Comparison of ENCODE assay signal across 11 mouse cellular contexts in genomic region chr17:27511125-27511735, GRCm38 (mm10). TPM values are rescaled to one million over a fixed set of nuclear protein-coding genes. Genes with fewer than 3 reads are reported as not detected.
DNase-seq lines count a peak whose midpoint lies in the region; ATAC-seq and TF ChIP-seq lines count a peak whose summit lies in the region.
"Had no signal": no experiment of that assay in that cellular context is flagged by ENCODE, and none has a peak within 500 bp of the region (broad histone marks: within the 10 kb centered on the region; RNA-seq: fewer than 3 reads in every experiment).

No protein-coding gene starts in this region.

- WGBS in heart, embryonic 11.5 days (ENCODE audit: insufficient replicate concordance) = 89% methylated on average over 7 of the region's 7 CpGs
- 87% methylated on average over 7 of the region's 7 CpGs for WGBS in forebrain, embryonic 13.5 days
- 87% methylated on average over 7 of the region's 7 CpGs for WGBS in limb, embryonic 10.5 days
- 97% methylated on average over 7 of the region's 7 CpGs for WGBS in neural tube, embryonic 13.5 days
- 93% methylated on average over 7 of the region's 7 CpGs for WGBS in kidney, adult 2 months

- no peaks in the 10 kb centered on the region for H3K36me3 ChIP-seq in heart, embryonic 11.5 days (ENCODE audit: control insufficient read depth, insufficient read depth, low read length)
- no peaks in the 10 kb centered on the region for H3K36me3 ChIP-seq in forebrain, embryonic 13.5 days (ENCODE audit: poor library complexity, severe bottlenecking)
- no peaks in the 10 kb centered on the region for H3K36me3 ChIP-seq in limb, embryonic 10.5 days
- H3K36me3 ChIP-seq in neural tube, embryonic 13.5 days = no peaks in the 10 kb centered on the region
- no peaks in the 10 kb centered on the region for H3K36me3 ChIP-seq in kidney, adult 2 months (ENCODE audit: control insufficient read depth, insufficient read depth, low read length)

- H3K4me1 ChIP-seq in heart, embryonic 11.5 days (ENCODE audit: control insufficient read depth, insufficient read depth, low read length) = peaks cover 14% of the 10 kb centered on the region
- peaks cover 41% of the 10 kb centered on the region for H3K4me1 ChIP-seq in forebrain, embryonic 13.5 days
- peaks cover 40% of the 10 kb centered on the region for H3K4me1 ChIP-seq in limb, embryonic 10.5 days
- peaks cover 43% of the 10 kb centered on the region for H3K4me1 ChIP-seq in neural tube, embryonic 13.5 days (replicated peaks)
- H3K4me1 ChIP-seq in kidney, adult 2 months (ENCODE audit: control insufficient read depth, insufficient read depth, low read length) = no peaks in the 10 kb centered on the region

- no peak overlapping the region for H3K4me2 ChIP-seq in heart, embryonic 11.5 days
- peak overlapping the region; percentile 96 for H3K4me2 ChIP-seq in forebrain, embryonic 13.5 days
- H3K4me2 ChIP-seq in neural tube, embryonic 13.5 days = peak overlapping the region; percentile 93

- no peaks in the 10 kb centered on the region for H3K9me3 ChIP-seq in heart, embryonic 11.5 days (replicated peaks; ENCODE audit: control insufficient read depth, low read length)
- no peaks in the 10 kb centered on the region for H3K9me3 ChIP-seq in forebrain, embryonic 13.5 days (replicated peaks)
- H3K9me3 ChIP-seq in limb, embryonic 10.5 days (replicated peaks) = no peaks in the 10 kb centered on the region
- no peaks in the 10 kb centered on the region for H3K9me3 ChIP-seq in neural tube, embryonic 13.5 days

- no peak overlapping the region for H3K27ac ChIP-seq in heart, embryonic 11.5 days (ENCODE audit: low read depth, low read length)
- no peak overlapping the region for H3K27ac ChIP-seq in forebrain, embryonic 13.5 days
- no peak overlapping the region for H3K27ac ChIP-seq in limb, embryonic 10.5 days
- no peak overlapping the region for H3K27ac ChIP-seq in neural tube, embryonic 13.5 days (replicated peaks)
- no peak overlapping the region for H3K27ac ChIP-seq in kidney, adult 2 months (ENCODE audit: insufficient read depth, low read depth, low read length)

- TF ChIP-seq CTCF in kidney, adult 2 months (conservative IDR thresholded peaks at IDR 0.05; ENCODE audit: insufficient read depth, insufficient read length, low read depth, low read length) = no peak

- no peak for DNase-seq in heart, adult 8-10 months (ENCODE audit: low spot score)
- no peak for DNase-seq in limb, embryonic 10.5 days (ENCODE audit: low spot score)
- no peak for DNase-seq in kidney, adult 2 months
- no peak for DNase-seq in kidney, postnatal 10 days
- no peak for DNase-seq in adrenal gland, postnatal 14 days
- DNase-seq: heart, adult 18-20 months; lung, adult 2 months; thymus, postnatal 14 days had no signal

- ATAC-seq in heart, embryonic 11.5 days (replicated peaks; ENCODE audit: insufficient number of reproducible peaks, low FRiP score, low TSS enrichment) = no peak
- ATAC-seq in forebrain, embryonic 13.5 days = no peak
- ATAC-seq in neural tube, embryonic 13.5 days (ENCODE audit: low read depth) = no peak

- no peak for TF ChIP-seq POLR2A in kidney, adult 2 months (IDR thresholded peaks at IDR 0.05; ENCODE audit: low read depth, low read length)

- H3K9ac ChIP-seq in heart, embryonic 11.5 days (ENCODE audit: low read depth, low read length) = no peak overlapping the region
- no peak overlapping the region for H3K9ac ChIP-seq in forebrain, embryonic 13.5 days
- H3K9ac ChIP-seq in neural tube, embryonic 13.5 days = peak overlapping the region; percentile 83; the same call in 1 of the 2 replicates

- peaks cover 96% of the 10 kb centered on the region for H3K27me3 ChIP-seq in heart, embryonic 11.5 days (ENCODE audit: control insufficient read depth, insufficient read depth, low read length)
- peaks cover 84% of the 10 kb centered on the region for H3K27me3 ChIP-seq in forebrain, embryonic 13.5 days
- H3K27me3 ChIP-seq in limb, embryonic 10.5 days (ENCODE audit: low read depth, poor library complexity, severe bottlenecking) = peaks cover 100% of the 10 kb centered on the region
- H3K27me3 ChIP-seq in neural tube, embryonic 13.5 days = peaks cover 75% of the 10 kb centered on the region
- peaks cover 5% of the 10 kb centered on the region for H3K27me3 ChIP-seq in kidney, adult 2 months (replicated peaks; ENCODE audit: control insufficient read depth, insufficient read depth, low read length)

- 0 out of 2 replicates have a peak overlapping the region, but pooled peaks have one; percentile 64 for H3K4me3 ChIP-seq in heart, embryonic 11.5 days (ENCODE audit: low read depth, low read length)
- peak overlapping the region; percentile 58 for H3K4me3 ChIP-seq in forebrain, embryonic 13.5 days
- peak overlapping the region; percentile 67; the same call in 1 of the 2 replicates for H3K4me3 ChIP-seq in limb, embryonic 10.5 days
- peak overlapping the region; percentile 59 for H3K4me3 ChIP-seq in neural tube, embryonic 13.5 days
- H3K4me3 ChIP-seq in kidney, adult 2 months (ENCODE audit: insufficient read depth, low read depth, low read length) = no peak overlapping the region

RNA-seq across cellular contexts. Expression of gene Grm4, which starts 10.0 kb away (rescaled TPM):
- polyA plus RNA-seq in heart, embryonic 11.5 days (2014; fragmentation: Nextera tagmentation; extraction: Ambion mirVana) = 0.06 and 0.07 TPM in 2 replicates
- total RNA-seq in heart, adult 8-10 months (2022) = under 1 TPM in 3 of 4 experiments, not detected in 1; 0.16 to 0.30 (median 0.23) TPM
- polyA plus RNA-seq in forebrain, embryonic 13.5 days (2015; fragmentation: Nextera tagmentation; extraction: Ambion mirVana) = 2.2 and 2.4 TPM in 2 replicates
- polyA plus RNA-seq in limb, embryonic 10.5 days (2016; fragmentation: Nextera tagmentation; extraction: Ambion mirVana) = 0.06 and 0.35 TPM in 2 replicates
- 3.5 and 4.3 TPM in 2 replicates for polyA plus RNA-seq in neural tube, embryonic 13.5 days (2015; fragmentation: Nextera tagmentation; extraction: Ambion mirVana)
- 0.02 and 0.03 TPM in 2 replicates for polyA plus RNA-seq in kidney, adult 2 months (2012; rRNA removed)
- 3.9 and 4.5 TPM in 2 replicates for total RNA-seq in adrenal gland, postnatal 14 days (2021)

RNA-seq across cellular contexts. Expression of gene Hmga1, which starts 45.1 kb away (rescaled TPM):
- 261 and 278 TPM in 2 replicates for polyA plus RNA-seq in heart, embryonic 11.5 days (2014; fragmentation: Nextera tagmentation; extraction: Ambion mirVana)
- total RNA-seq in heart, adult 8-10 months (2022) = 10 to 100 TPM; 42.6 to 51.1 (median 46.9) TPM
- 147 and 165 TPM in 2 replicates for polyA plus RNA-seq in forebrain, embryonic 13.5 days (2015; fragmentation: Nextera tagmentation; extraction: Ambion mirVana)
- polyA plus RNA-seq in limb, embryonic 10.5 days (2016; fragmentation: Nextera tagmentation; extraction: Ambion mirVana) = 904 and 1,218 TPM in 2 replicates
- polyA plus RNA-seq in neural tube, embryonic 13.5 days (2015; fragmentation: Nextera tagmentation; extraction: Ambion mirVana) = 121 and 127 TPM in 2 replicates
- polyA plus RNA-seq in kidney, adult 2 months (2012; rRNA removed) = 37.4 and 38.9 TPM in 2 replicates
- total RNA-seq in adrenal gland, postnatal 14 days (2021) = 17.4 and 27.0 TPM in 2 replicates

RNA-seq across cellular contexts. Expression of gene AI413582, which starts 54.3 kb away (rescaled TPM):
- 18.1 and 18.3 TPM in 2 replicates for polyA plus RNA-seq in heart, embryonic 11.5 days (2014; fragmentation: Nextera tagmentation; extraction: Ambion mirVana)
- 10 to 100 TPM in 2 of 4 experiments, 1 to 10 TPM in 2; 6.4 to 10.3 (median 9.9) TPM for total RNA-seq in heart, adult 8-10 months (2022)
- polyA plus RNA-seq in forebrain, embryonic 13.5 days (2015; fragmentation: Nextera tagmentation; extraction: Ambion mirVana) = 22.2 and 25.2 TPM in 2 replicates
- polyA plus RNA-seq in limb, embryonic 10.5 days (2016; fragmentation: Nextera tagmentation; extraction: Ambion mirVana) = 9.4 TPM in 2 replicates
- 41.3 and 46.0 TPM in 2 replicates for polyA plus RNA-seq in neural tube, embryonic 13.5 days (2015; fragmentation: Nextera tagmentation; extraction: Ambion mirVana)
- 41.7 and 55.7 TPM in 2 replicates for polyA plus RNA-seq in kidney, adult 2 months (2012; rRNA removed)
- 10.9 and 19.7 TPM in 2 replicates for total RNA-seq in adrenal gland, postnatal 14 days (2021)
